Mouse (Mus musculus) ES-Bruce4 (cell line): Measurements from ENCODE around the gene Bpifb5.
"Not testable (repeated sequence)": the region's sequence is repeated elsewhere in the genome, so short reads cannot be mapped to it uniquely, and the experiment has no call there.

Experiments
- CTCF ChIP-seq: IDR thresholded peaks from one replicate; pipeline ENCODE4 v1.8.1; 2011; ENCODE audit warnings: low read depth, low read length
- POLR2A ChIP-seq: IDR thresholded peaks from one replicate; pipeline ENCODE4 v1.8.1; 2011; ENCODE audit warnings: low read length; ENCODE audit not compliant: insufficient read depth

DNA sequence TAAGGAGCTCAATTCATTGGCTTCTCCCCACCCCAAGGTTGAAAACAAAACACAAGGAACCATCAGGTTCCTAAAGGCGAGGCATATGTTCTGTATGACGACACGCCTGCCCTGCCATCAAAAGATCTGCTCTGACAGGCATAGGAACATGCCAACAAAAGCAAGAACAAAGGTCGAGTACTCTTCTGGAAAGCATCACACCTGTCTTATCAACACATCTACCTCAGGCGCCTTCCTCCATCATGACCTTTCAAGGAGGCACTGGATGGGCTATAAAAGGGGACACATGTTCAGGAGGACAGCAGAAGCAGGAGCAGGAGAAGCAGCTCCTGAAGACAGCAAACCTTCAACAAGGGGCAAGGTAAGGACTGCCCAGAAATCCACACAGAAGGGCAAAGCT lies 34.0 kb downstream of the Bpifb5 start, which contains the start of gene Bpifb9a:
- TF ChIP-seq CTCF, POLR2A: not testable (repeated sequence)
